Mouse (Mus musculus) frontal cortex, adult (tissue): ENCODE measurements around the gene Smarcd2.
A peak's percentile ranks its signal among the peaks of the same experiment; 100 is the strongest.

ENCODE experiments used
- ATAC-seq: cut with Nextera tagmentation; 2 replicates; pipeline ENCODE4 v1.9.2; 2017; ENCODE audit warnings: mild to moderate bottlenecking, moderate library complexity, mixed read lengths; ENCODE audit not compliant: low TSS enrichment

Smarcd2 gene

DNA sequence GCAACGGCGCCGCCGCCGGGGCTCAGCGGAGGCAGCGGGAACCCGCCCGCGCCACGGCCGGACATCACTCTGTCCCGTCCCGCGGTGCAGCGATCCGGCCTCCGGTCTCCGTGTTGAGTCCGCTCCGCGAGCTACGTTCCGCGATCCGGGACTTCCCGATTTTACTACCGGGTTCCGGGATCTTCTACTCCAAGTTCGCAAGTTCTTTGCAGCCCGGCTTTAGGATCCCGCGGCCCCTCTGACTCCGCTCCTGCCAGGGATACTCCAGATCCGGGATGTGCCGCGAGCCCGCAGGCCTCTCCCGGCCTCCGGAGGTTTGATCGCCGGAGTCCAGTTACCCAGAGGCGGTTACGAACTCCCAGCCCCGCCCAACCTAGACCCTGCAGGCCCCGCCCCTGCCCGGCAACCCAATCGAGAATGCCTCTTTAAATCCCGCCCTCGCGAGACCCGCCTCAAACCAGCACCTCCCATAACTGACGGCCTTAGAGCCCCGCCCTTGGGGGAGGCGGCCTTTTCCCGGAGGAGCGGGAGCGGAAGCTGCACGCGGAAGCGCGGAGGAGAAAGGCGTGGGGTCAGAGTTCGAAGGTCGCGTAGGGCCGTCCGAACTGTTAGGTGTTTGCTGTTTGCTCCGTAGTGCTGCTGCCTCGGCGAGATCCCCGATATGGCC lies at the start of gene Smarcd2:
Gene Smarcd2, minus strand, starts transcription at position 329 of the 667 bp plus-strand sequence.
- ATAC-seq: peak; percentile 79

DNA sequence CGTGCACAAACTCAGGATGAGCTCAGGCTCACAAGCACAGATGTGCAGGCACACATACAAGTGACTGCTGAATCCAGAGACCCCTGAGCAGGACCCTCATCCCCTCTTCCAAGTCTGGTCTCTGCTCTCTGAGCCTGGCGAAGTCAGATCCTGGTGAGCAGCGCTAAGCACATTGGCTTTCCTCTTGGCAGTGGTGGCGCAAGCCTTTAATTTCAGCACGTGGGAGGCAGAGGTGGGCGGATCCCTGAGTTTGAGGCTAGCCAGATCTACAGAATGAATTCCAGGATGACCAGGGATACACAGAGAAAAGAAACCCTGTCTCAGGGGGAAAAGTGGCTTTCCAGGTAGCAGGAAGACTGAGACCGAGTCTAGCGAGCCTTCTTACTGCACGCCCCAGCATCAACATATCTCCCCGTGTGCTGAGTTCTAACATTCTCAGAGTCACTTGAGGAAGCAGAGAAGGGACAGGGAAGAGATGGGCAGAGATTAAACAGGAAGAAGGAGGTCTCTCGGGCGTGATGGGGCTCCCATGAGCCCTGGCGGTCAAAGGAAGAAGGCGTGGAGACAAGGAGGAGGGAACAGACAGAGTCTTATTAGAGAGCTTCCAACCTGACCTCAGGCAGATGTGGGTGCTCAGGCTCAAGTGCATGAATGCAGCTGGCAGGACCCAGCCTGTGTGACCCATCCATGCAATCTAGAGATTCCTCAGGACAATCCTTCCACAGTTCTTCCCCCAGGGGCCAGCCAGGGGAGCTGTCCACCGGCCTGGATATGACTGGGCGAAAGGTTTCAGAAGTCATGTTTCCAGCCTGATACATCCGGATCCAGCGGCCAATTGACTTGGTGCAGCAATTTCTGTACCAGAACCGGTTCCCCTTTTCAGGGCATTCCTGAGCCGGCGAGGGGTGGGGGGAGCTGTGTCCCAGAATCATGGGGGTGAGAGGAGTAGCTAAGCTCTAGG lies 45.9 kb upstream of the Smarcd2 start:
- peak; percentile 85 for ATAC-seq

DNA sequence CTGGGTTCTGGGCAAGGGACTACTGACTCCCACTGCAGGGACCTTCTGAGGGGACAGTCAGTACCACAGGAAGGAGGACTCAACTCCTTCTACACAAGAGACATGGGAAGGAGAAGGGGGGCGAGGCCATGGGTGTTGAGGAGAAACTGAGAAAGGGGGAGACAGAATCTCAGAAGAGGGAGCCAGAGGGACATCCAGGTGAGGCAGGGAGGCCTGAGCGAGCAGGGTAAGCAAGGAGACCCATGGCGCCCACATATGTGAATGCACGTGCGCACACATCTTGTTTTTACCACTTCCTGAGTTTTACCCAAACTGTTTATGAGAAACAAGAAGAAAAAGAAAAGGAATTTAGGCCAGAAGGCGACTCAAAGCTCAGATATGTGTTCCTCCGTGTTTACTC lies 45.0 kb upstream of the Smarcd2 start:
- no peak for ATAC-seq

DNA sequence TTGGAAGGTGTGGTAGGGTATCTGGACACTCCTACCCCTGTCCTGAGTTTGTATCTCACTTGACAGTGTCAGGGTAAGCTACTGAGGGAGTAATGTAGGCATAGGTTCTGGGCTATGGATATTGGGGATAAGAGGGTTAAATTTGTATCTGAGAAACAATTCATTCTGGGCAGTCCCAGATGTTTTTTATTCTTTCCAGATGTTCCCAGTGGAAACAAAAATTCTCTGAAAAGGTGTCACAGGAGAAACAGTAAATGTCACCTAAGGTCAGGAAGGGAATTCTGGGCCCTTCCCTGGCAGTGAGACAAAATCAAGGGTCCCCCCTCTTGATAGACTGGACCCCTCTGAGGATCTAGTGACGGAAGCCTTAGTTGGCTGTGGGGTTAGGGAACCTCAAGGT lies 43.6 kb upstream of the Smarcd2 start:
- ATAC-seq: no peak

GRCm38 (mm10) chr11:106314333-106314812 lies 41.6 kb upstream of the Smarcd2 start, which contains the start of gene Cd79b:
Gene Cd79b (minus strand): TSS chr11:106314762.
- ATAC-seq: no peak

DNA sequence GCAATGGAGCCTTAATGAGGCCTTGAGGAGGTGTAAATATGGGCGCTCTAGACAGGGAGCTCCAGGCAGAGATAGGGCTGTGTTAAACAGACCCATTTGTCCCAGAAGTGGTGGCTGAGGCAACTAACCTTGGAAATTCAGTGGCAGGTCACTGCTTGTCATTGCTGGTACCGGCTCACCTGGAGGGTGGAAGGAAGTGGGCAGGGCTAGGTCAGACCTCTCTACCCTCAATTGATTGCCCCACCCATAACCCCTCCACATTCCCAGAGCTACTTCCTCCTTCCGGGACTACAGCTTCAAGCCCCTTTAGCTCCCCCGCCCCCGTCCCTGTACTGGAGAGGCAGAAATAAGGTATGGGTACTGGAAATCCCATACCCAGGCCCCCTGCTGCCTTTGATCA lies 40.8 kb upstream of the Smarcd2 start:
- no peak for ATAC-seq

DNA sequence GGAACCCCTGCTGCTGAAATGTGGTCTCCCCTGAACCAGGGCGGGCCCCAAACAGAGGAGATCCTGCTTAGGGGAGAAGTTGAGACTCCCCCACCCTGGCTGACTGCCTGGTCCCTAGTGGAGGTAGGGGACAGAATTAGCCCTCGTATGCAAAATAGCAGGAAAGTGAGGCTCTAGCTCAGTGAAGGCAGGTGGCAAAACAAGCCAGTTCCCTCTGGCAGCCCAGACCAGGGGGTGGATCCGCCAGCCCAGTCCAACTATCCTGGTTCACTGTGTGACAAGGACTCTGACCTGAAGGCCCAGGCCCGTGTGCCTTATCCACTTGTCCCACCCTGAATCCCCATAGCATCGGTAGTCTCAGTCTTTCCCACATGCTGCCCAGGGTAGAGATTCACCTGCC lies 37.4 kb upstream of the Smarcd2 start:
- ATAC-seq: no peak

DNA sequence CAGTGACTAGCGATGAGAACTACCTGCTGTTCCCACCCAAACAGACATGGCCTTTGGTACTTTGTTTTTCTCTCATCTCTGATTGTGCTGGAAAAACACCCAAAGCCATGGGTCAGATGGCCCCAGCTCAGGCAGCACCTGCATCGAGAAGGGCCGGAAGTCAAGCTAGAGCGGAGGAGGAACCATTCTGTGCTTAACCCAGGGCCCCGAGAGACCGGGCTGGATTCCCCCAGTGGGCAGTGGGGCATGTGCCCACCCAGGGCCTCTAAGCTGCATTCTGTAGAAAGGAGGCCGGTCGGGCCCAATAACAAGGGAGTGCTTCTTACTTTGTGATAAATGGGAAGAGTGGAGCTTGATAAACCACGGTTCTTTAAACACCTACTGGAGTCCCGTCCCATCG lies 35.4 kb upstream of the Smarcd2 start:
- ATAC-seq: no peak

DNA sequence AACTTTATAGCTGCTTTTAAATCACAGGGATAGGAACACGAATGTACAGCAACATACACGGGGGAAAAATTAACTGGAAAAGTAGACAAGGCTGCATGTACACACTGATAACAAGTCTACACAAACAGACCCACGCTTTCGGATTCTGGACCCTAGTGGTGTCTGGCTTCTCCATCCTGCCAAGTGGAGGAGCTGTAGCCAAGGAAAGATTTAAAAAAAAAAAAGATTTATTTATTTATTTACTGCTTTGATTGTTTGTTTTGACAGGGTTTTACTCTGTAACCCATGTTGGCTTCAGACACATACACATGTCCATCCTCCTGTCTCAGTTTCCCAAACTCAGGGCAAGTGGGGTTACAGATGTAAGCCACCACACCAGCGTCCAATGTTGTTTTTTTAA lies 34.7 kb upstream of the Smarcd2 start:
- ATAC-seq: no peak

DNA sequence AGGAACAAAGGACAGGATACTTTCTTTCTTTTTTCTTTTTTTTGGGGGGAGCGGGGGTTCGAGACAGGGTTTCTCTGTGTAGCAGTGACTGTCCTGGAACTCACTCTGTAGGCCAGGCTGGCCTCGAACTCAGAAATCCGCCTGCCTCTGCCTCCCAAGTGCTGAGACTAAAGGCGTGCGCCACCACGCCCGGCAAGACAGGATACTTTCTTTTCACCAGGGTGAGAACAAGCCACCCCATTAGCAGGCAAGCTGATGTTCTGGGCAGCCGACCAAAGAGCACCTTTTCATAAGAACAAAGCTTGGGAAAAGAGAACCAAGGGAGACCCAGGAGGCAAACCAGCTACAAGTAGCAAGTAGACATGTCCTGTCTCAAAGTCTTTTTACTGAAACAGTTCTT lies 34.0 kb upstream of the Smarcd2 start:
- ATAC-seq: no peak

DNA sequence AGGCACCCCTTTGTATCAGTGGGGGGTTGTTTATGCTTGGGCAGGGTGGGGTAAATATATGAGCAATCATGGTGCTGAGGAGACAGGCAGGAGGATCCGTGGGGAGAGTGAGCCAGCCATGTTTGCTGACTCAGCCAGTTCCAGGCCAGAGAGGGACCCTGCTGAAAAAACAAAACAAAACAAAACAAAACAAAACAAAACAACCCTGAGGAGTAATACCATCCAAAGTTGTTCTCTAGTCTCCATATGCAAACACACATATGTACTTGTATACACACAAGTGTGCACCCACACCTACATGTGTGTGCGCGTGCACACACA lies 33.3 kb upstream of the Smarcd2 start:
- no peak for ATAC-seq

- ATAC-seq: no peak
These were observed 32.7 kb upstream of the Smarcd2 start for GRCm38 (mm10) chr11:106305348-106306064.

GRCm38 (mm10) chr11:106302634-106303033 lies 29.9 kb upstream of the Smarcd2 start:
- ATAC-seq: peak; percentile 64; the same call in 1 of the 2 replicates

GRCm38 (mm10) chr11:106301765-106302164 lies 29.0 kb upstream of the Smarcd2 start, which contains the start of gene Gh:
Gene Gh (minus strand): TSS chr11:106301865.
- no peak for ATAC-seq

- no peak for ATAC-seq
These were observed 19.1 kb upstream of the Smarcd2 start for GRCm38 (mm10) chr11:106291861-106292260.

- no peak for ATAC-seq
These were observed 17.6 kb upstream of the Smarcd2 start for GRCm38 (mm10) chr11:106290376-106290775.

GRCm38 (mm10) chr11:106289369-106289768 lies 16.6 kb upstream of the Smarcd2 start:
- ATAC-seq: no peak

- ATAC-seq: 0 out of 2 replicates have a peak, but pooled peaks have one; percentile 20
These were observed 14.2 kb upstream of the Smarcd2 start for GRCm38 (mm10) chr11:106286987-106287386.

- ATAC-seq: no peak
These were observed 13.4 kb upstream of the Smarcd2 start for GRCm38 (mm10) chr11:106286206-106286605.

DNA sequence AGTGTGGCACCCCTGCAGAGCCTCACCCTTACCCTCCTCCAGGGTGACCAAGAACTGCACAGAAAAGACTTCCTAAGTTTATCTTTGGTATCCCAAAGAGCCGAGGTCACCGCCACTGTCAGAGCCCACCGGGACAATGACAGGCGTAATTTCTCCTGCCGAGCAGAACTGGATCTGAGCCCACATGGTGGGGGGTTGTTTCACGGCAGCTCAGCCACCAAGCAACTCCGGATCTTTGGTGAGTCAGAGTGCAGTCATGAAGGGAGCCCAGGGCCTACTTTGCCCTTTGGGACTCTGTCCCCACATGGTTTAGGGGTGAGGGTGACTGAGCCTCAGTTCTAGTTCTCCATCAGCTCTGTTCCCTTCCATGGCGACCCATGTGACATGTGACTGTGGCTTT lies 11.4 kb upstream of the Smarcd2 start:
- ATAC-seq: no peak

DNA sequence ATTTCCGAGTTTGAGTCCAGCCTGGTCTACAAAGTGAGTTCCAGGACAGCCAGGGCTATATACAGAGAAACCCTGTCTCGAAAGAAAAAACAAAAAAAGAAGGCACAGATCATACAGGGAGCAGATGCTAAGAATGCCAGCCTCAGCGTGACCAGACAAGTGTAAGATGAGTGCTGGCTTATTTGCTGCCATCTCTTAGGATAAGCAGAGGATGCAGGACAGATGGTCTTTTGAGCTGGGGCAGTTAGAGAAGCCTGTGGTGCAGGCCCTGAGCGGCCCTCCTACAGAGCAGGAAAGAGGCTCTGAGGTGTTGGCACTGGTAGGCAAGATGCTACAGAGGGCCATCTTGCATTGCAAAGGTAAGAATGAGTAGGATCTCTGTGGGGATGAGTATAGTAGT lies 10.6 kb upstream of the Smarcd2 start:
- no peak for ATAC-seq

DNA sequence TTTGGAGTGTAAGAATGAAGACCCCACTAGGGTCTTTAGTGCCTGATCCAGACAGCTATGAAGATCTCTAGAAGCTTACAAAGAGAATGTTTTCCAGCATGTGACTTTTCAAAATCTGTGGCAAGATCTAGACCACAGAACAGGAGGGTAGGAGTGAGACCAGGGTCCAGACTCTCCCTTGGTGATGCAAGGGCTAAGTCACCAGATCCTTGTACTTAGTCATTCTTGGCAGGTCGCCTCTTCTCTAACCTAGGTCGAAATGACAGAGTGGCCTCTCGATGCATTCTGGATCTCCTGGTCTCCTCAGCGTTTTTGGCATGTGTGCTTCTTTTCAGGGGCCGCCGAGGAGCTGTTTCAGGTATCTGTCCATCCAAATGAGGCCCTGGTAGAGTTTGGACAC lies 9.7 kb upstream of the Smarcd2 start:
- no peak for ATAC-seq
